Mouse (Mus musculus): ENCODE results near the gene Clec16a.

Clec16a gene

DNA sequence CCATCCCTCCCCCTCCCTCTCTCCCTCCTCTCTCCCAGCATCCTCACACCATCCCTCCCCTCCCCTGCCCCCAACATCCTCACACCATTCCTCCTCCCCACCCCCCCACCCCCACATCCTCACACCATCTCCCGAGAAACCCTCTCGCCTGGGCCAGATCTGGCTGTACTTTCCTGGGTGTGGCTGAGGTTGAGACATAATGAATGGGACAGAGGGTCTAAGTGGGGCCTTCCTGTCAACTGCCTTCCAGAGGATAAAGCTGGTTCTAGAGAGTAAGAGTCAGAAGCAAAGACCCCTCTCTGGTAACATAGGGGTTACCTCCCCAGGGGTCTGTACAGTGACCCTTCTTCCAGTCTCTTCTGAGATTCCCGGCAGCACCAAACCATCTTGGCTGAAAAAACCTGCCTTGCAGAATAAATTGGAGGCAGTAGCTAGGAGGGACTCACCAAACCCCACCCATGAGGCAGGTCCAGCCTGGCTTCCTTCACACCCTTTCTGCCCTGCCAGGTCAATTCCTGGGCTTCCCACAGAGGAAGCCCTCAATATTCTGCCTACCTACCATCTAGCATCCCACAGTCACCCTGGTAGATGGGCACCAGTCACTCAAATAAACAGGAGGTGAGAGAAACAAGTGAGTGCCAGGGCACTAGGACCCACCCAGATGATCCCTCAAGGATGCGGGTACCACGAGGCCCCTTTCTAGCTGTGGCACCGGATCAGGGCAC is 218.6 kb downstream of the Clec16a start:
- DNase-seq (ENCODE audit: low spot score in 2 of 2): no peak

DNA sequence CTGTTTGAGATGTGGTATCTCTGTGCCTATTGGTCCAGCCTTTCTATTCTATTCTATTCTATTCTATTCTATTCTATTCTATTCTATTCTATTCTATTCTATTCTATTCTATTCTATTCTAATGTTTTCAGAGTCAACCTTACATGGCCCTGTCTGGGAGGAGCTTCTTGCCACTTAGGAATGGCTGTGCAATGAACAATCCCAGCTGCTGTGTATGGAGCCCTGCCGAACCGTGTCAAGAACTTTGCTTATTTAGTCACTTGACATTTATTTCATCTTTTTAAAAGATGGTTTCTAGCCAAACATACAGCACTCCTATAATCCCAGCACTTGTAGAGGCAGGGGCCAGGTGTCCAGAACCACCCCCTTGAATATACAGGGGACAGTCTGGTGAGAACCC is 219.2 kb downstream of the Clec16a start:
- DNase-seq (ENCODE audit: low spot score in 2 of 2): no peak

DNA sequence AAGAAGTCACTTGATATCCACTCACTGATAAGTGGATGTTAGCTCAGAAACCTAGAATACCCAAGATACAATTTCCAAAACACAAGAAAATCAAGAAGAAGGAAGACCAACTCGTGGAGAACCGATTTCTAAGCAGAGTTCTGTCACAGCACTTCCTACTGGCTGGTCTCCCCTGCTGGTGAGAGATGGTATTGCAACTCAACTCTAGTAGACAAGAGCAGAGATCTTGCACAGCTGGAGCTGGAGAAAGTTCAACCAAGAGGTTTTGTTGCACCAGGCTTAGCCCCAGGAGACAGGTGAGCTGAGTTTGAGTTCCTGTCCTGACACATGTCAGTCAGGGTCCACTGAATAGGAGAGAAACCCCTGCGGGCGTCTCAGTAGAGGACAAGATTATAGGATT is 222.0 kb downstream of the Clec16a start:
- peak; percentile 29 to 74 for DNase-seq (ENCODE audit: low spot score in 2 of 2)

DNA sequence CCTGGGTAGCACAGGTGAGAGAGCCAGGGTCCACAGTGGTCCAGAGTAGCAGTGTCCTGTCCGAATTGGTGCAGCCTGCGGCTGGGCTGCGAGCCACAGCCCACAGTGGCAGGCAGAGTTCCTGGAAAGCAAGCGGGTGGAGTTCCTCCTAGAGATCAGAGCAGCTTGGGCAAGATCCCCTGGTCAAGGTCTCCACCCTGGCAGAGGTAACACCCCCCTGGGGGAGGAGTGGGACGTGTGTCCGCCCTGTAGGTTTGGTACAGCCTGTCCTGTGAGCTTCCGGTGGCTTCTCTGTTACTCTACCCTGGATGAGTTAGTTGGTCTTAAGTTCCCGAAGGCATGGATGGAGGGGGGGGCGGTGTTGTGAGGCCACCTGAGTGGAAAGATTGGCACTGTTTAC is 223.7 kb downstream of the Clec16a start:
- DNase-seq (ENCODE audit: low spot score in 2 of 2): no peak

DNA sequence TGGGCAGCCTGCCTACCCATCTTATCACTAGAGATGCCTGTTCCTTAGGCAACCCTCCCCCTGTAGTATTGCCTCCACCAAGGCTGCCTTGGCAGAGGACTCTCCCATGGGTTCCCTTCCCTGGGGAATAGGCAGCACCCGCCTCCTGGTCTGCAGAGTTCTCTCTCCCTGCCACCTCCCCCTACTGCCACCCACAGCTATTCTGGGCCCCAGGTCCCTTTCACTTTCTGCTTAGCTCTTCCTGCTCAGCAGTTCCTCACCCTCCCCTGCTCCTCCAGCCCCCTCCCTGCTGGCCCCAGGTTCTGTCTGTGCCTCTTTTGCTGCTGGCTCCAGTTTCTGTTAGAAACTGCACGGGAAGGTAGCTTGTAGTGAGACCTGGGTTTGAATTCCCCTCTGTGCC is 224.5 kb downstream of the Clec16a start:
- peak in 1 of 2 experiments; percentile 26 for DNase-seq (ENCODE audit: low spot score in 2 of 2)

DNA sequence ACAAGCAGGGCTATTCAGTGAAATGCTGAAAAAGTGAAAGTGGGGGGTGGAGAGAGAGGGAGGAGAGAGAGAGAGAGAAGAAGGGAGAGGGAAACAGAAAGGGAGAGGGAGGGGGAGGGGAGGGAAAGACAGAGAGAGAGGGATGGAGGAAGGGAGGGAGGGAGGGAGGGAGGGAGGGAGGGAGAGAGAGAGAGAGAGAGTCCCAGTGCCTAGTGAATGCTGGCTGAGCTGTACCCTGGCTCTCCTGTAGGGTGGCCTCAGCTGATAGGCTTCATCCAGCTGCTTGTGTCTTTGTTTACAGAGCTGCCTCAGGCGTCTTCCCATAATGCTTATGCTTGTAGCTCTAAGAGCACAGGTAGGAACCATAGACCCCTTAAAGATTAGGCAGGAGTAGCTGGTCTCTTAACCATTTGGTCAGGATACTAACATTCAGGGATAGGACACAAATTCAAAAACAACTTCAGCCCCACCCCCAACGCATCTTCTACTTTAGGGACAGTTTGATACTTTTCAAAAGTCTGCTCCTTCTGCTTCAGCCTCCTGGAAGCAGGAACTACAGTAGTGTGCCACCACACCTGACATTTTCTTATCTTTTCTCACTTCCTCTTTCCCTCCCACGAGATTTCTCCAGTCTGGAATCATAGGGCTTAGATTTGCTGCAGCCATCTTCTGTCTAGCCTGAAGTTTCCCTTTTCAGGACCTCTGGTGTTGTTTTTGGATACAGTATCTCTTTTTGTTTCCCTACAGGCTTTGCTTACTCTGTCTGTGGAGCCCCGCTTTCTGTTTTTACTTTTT is 225.6 kb downstream of the Clec16a start:
- DNase-seq (ENCODE audit: low spot score in 2 of 2): no peak

DNA sequence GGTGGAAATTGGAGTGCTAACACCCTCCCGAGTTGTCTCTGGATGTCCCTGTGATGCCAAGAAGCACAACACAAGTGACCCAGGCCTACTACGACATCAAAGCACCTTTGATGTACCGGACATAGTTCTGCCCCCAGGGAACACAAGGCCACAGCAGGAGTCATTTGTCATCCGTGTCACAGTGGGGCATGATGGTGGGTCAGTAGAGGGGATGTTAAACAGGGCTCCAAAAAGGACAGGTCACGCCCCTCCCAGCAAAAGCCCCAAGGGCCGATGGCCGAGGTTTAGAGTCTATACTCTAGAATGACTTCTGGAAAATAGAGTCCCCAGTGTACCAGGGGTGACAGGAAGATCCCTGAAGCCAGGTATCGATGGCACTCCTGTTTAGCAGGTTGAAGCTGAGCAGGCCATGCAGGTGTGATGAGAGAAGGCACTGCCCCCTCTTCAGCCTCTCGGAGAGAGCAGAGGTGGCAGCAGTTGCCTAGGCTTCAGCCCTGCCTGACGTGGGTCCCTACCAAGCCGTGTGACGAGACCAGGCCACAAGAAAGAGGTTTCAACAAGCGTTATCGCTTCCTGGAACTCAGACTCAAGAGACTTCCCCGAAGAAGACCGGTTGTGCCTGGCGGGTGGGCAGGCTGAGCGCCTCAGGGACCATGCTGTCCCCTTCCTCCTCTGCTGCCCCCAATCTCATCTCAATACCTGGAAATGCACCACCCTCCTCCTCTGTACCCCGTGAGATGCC is 226.8 kb downstream of the Clec16a start:
- peak in 1 of 2 experiments; percentile 18 for DNase-seq (ENCODE audit: low spot score in 2 of 2)

DNA sequence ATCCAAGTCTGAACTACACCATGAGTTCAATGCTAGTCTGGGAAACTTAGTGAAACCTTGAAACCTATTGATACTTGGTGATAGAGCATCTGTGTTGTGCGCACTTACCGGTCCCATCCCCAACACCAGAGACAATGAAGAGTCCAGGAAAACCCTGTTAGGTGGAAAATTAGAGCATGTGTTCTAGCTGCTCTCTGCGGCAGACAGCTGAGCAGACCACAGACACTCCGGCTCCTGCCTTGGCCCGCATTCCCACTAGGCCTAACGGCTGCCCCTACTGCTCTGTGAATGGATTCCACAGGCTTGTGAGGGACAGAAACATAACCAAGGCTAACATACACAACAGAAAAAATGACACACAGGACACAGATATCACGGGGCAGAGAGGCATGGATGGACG is 228.4 kb downstream of the Clec16a start:
- no peak for DNase-seq (ENCODE audit: low spot score in 2 of 2)

DNA sequence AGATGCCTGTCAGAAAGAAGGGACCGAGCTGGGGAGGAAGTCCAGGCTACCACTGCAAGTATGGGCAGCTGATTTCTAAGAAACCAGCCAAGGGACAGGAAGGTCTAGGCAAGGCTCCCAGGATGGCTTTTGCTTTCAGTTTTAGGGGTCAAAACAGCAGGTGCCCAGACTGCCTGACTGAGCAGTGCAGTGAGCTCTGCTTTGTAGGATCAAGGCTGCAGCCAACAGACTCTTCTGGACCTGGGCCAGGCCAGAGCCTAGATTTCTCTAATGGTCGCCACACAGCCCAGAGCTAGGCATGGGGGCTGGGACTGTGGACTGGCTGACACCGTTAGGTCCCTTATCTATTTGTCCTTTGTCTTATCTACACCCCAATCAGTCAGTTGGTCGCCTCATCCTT is 229.6 kb downstream of the Clec16a start:
- DNase-seq (ENCODE audit: low spot score in 2 of 2): no peak

DNA sequence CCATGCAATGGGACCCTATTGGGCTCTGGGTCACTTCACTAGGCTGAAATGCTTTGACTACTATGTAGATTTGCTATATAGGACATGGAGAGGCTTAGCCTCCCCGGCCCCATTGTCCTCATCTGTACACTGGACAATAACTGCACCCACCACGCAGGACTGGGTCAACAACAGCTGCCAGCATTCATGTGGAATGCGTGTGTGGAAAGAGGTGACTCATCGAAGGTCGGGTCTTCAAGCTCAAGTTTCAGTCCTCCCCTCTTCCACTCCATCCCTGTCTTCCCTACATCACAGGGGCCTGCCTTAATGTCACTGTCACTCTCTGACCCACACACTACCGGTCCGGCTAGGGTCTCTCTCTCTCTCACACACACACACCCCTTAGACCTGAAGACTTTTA is 231.2 kb downstream of the Clec16a start:
- DNase-seq (ENCODE audit: low spot score in 2 of 2): no peak

DNA sequence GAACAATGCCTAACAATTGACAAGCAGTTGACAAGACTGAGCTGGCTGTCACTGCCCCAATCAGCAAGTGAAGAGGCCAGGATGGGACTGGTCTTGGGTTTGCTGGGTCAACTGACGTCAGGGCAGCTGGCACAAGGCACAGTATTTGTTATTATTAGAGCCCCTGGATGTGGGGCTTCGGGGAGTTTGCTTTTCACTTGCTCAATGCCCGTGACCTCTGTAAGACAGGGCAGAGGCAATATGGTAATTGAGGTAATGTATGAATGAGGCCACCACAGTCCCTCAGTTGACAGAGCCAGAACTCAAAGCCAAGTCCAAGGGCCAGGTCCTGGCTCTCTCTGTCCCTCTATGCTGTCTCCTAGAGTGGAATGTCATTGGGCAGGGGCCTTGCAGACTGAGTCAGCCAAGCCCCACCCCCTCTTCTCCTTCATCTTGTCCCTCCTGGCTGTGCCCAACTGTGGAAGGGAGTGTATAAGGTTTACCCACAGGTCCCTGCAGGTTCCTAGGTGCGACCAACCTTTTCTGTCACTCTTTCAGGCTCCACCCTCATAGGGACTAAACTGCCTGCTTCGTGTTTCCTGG is 232.5 kb downstream of the Clec16a start:
- DNase-seq (ENCODE audit: low spot score in 2 of 2): no peak

DNA sequence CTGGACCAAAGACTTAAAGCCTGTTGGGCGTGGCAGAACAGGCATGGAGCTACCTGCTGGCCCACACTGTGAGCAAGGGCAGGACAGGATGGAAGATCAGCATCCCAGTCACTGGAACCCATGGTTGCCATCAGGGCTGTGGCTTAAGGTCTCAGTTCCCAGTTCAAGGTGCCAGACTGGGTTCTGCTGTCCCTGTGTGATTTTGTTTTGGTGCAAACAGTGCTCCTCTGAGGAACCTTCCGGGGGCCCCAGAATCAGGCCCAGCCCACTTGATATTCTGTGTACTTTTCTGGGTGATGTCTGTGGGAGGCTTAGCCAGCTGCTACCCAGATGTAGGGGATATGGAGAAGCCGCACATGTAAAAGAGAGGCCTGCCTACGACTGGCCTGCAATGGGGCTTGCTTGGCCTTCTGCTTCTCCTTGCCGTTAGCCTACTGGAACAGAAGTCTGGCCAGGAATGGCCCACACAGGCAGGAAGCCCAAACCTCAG is 235.5 kb downstream of the Clec16a start:
- no peak for DNase-seq (ENCODE audit: low spot score in 2 of 2)

DNA sequence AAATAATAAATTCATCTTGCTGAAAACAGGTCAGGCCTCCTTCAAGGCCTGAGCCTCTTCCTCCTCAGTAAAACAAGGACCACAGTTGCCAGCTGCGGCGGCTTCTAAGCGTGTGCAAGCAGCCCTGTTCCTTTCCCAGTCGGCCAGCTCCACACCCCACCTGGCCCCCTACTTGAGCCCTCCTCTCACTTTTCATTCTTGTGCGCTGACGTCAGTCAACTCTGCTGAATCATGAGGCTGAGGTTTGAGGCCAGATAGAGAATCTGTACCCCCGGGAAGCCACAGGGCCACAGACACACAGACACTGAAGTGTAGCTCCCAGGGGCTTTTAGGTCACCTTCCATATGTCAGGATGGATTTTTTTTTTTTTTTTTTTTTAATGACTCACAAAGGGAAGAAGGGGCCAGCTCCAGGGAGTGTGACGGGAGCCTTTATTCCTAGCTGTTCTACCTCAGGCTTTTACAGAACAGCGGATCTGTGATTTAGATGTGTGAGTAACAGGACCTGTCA is 236.8 kb downstream of the Clec16a start:
- DNase-seq (ENCODE audit: low spot score in 2 of 2): no peak

DNA sequence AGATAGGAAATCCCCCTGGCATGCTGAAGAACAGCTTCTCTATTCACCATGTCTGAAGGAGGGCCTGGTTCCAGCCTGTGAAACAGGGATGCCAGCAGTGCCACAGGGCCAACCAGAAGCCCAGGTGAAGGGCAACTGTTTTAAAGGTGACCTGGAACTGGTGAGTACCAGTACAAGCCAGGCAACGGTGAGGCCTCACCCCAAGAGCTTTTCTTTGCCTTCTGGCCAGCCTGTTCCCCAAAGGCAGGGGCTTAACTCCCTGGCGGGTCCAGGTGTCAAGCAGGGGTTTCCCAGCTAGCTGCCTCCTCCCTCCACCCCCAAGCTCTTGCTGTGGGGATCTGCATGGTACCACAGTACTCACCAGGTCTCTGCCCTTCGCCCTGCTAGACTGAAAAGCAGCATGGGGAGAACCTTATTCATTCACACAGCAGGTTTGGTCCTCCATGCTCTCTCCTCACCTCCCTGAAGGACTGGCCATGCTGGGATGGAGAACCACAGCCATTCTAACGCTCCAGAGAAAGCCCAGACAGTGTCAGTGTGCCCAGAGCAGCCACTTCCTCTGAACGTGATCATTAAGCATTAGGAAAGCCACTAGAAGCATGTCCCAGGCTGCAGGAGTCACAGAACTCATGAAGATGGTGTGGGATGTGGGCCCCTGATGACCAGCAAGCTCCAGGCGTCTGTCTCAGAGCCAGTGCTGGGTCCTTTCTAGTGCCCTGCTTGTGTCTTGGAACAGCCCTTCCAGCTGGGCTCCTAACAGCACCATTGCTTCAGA is 237.4 kb downstream of the Clec16a start:
- no peak for DNase-seq (ENCODE audit: low spot score in 2 of 2)

DNA sequence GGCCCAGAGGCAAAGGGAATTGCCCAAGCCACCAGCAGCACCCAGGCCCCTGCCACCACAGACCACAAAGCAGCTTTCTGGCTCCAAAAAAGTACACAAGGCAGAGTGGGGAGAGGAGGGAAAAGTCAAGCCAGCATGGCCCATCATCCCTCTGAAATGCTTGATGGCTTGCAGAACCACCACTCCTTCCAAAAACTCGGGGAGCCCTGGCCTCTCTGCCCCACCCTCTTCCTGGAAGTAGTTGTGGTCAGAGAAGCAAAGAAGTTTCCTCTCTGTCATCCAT is 238.0 kb downstream of the Clec16a start:
- no peak for DNase-seq (ENCODE audit: low spot score in 2 of 2)

DNA sequence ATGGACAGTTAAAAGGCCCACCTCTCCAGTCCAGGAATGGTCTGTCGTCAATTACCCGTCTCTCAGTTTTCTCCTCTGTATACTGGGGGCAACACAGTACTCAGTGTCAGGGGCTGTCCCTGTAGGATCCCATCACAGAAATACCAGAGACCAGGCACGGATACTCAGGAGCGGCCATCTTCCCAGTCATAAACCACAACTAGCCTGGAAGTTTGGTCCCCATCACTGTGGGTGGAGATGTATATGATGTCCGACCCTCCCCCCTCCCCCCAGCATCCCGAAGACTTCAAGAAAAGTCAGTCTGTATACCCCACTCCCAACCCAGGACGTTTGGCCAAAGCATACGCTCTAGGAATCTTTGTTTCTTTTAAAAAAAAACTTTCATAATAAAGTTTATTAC is 238.3 kb downstream of the Clec16a start:
- no peak for DNase-seq (ENCODE audit: low spot score in 2 of 2)

DNA sequence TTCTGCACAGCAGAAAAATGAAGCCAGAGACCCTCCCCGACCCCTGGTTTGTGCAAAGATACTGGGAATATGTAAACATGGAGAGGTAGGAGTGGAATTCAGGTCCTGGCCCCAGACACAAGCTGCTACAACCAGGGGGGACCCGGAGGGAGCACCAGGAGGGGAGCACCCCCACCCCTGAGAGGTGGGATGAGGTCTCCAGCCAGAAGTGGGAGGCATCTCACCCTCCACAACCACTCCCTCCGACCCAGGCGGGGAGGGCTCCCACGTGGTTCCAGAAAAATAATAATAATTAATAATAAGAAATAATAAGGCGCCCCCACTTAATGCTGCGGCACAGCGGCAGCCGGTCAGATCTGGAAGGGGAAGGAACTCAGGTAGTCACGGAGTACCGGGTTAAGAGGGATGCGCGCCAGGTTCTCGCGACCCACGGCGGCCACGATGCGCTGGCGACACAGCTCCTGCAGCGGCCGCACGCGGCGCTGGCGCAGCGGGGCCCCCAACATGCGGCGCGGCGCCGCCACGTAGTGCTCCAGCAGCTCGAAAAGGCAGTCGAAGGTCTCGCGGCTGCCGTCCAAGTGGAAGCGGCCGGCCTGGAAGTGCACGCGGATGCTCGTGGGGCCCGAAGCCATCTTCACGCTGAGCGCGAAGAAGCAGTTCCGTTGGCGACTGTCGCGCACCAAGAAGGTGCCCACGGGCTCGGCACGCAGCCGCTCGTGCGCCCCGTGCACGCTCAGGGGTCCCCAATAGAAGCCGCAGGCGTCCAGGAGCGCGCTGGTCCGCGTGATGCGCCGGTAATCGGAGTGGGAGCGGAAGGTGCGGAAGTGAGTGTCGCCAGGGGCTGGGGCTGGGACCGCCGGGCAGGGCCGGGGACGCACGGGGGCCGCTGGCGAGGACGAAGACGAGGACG is 239.0 kb downstream of the Clec16a start:
- DNase-seq (ENCODE audit: low spot score in 2 of 2): peak in 1 of 2 experiments; percentile 29

DNA sequence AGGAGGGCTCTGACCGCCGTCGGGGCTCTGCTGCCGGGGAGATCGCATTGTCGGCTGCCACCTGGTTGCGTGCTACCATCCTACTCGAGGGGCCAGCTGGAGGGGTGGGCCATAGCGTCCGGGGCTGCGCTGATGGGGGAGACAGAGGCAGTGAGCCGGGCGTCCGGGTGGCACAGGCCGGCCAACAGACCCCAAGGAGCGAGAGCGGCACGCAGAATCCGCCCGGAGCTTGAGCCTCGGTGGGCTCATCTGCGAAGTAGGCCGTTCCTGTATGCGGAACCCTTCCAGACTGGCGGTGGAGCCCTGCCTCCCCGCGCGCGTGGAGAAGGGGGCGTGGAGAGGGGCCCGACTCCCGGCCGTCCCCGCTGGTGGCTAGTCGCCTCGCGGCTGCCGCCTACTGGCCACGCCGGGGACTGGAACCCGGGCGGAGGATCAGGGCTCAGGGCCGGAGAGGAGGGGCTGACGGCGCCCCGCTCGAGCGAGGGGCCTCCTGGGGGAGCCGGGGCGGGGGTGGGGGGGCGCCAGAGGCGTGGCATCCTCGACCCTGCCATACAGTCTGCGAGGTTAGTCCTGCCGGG is 239.7 kb downstream of the Clec16a start:
- peak; percentile 77 to 88 for DNase-seq (ENCODE audit: low spot score in 2 of 2)

DNA sequence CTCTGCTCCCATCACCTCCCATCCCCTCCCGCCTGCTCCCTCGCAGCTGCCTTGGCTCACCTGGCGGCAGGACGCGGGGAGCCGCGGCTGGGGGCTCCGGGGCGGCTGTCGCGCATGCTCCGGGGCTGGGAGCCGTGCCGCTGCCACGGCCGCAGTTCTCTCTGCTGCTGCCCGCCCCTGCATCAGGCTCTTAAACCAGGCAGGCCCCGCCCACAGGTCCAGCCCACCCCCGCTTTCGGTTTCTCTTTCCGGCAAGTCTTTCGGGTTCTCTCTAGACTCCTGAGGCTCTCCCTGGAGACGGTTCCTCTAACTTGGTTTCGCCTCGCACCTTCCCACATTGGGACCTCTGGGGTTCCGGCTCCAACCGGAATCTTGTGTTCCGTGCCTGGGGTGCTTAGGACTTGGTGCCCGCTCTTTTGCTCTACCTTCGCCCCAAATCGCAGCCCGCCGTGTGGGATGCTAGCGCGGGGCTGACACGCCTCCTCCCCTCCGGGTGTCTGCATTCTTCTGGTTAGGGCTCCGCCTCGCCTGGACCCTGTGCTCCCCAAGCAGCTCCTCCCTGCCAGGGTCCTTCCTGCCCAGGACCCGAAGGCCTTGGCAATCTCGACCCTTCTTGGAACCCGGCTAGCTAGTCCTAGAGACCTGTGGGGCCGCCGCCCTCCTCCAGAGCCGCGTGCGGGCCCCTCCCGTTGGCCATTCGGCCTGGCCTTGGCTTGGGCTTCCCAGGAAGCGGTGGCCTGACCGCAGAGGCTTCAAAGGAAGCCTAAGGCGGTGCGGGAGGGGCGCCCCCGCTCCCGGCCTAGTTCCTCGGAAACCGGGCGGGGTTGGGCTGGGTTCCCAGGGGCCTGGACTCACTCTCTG is 240.5 kb downstream of the Clec16a start, which contains the start of gene Socs1:
Socs1 (minus strand) TSS at position 166 of the 861 bp plus-strand sequence.
- DNase-seq (ENCODE audit: low spot score in 2 of 2): peak; percentile 70 to 74
